Mouse (Mus musculus): ENCODE results near the gene Odf3l1. TPM values are rescaled to one million over a fixed set of nuclear protein-coding genes. Genes with fewer than 3 reads are reported as not detected.
"Not testable (repeated sequence)": the region's sequence is repeated elsewhere in the genome, so short reads cannot be mapped to it uniquely, and the experiment has no call there.

Odf3l1 gene
- 0.14 TPM in 1 of 2 replicates, not detected in the other for polyA plus RNA-seq (2016; fragmentation: Nextera tagmentation; extraction: Ambion mirVana)

- peaks cover 38% of the 10 kb centered on the region for H3K4me1 ChIP-seq (replicated peaks)
- H3K36me3 ChIP-seq, result no peaks in the 10 kb centered on the region
- H3K27ac ChIP-seq, result peak within 1 kb of the TSS; percentile 23; the same call in 1 of the 2 replicates
- WGBS, result 23% methylated on average over 3 of the region's 3 CpGs
- no peak for DNase-seq (ENCODE audit: low spot score)
- H3K9me3 ChIP-seq, result no peaks in the 10 kb centered on the region
- H3K4me3 ChIP-seq, result peak within 1 kb of the TSS; percentile 46
- peaks cover 55% of the 10 kb centered on the region for H3K27me3 ChIP-seq (ENCODE audit: insufficient read depth, poor library complexity, severe bottlenecking)
These were observed at the start of gene Odf3l1 for GRCm38 (mm10) chr9:56864216-56864729. TSS of gene Odf3l1 (minus strand) at chr9:56864679.

GRCm38 (mm10) chr9:56913991-56914390, 49.5 kb upstream of the Odf3l1 start:
- Histone ChIP-seq H3K4me1 (replicated peaks) (no peaks in the 10 kb centered on the region), H3K36me3 (peaks cover 51% of the 10 kb centered on the region), H3K27me3 (ENCODE audit: insufficient read depth, poor library complexity, severe bottlenecking) (no peaks in the 10 kb centered on the region), H3K9me3 (no peaks in the 10 kb centered on the region), H3K27ac (no peak overlapping the region), H3K4me3 (no peak overlapping the region)
- WGBS, result 90% methylated on average over 9 of the region's 9 CpGs
- no peak for DNase-seq (ENCODE audit: low spot score)

- WGBS, result 71% methylated on average over 1 of the region's 1 CpGs
- no peak overlapping the region for H3K4me3 ChIP-seq
- H3K4me1 ChIP-seq (replicated peaks), result no peaks in the 10 kb centered on the region
- H3K27ac ChIP-seq, result no peak overlapping the region
- H3K27me3 ChIP-seq (ENCODE audit: insufficient read depth, poor library complexity, severe bottlenecking), result no peaks in the 10 kb centered on the region
- no peak for DNase-seq (ENCODE audit: low spot score)
- H3K9me3 ChIP-seq, result no peaks in the 10 kb centered on the region
- peaks cover 21% of the 10 kb centered on the region for H3K36me3 ChIP-seq
These were observed 46.5 kb upstream of the Odf3l1 start for GRCm38 (mm10) chr9:56911017-56911416.

- not testable (repeated sequence) for H3K4me3 ChIP-seq; H3K27me3 ChIP-seq (ENCODE audit: insufficient read depth, poor library complexity, severe bottlenecking); H3K9me3 ChIP-seq; DNase-seq (ENCODE audit: low spot score); H3K4me1 ChIP-seq (replicated peaks); H3K27ac ChIP-seq
- H3K36me3 ChIP-seq, result peaks cover 11% of the 10 kb centered on the region
- 53% methylated on average over 4 of the region's 4 CpGs for WGBS
These were observed 45.5 kb upstream of the Odf3l1 start for GRCm38 (mm10) chr9:56909991-56910390.

GRCm38 (mm10) chr9:56907549-56907948, 43.1 kb upstream of the Odf3l1 start:
- 92% methylated on average over 9 of the region's 9 CpGs for WGBS

GRCm38 (mm10) chr9:56903662-56904061, 39.2 kb upstream of the Odf3l1 start:
- DNase-seq (ENCODE audit: low spot score), result no peak
- Histone ChIP-seq H3K27me3 (ENCODE audit: insufficient read depth, poor library complexity, severe bottlenecking) (no peaks in the 10 kb centered on the region), H3K36me3 (no peaks in the 10 kb centered on the region), H3K9me3 (no peaks in the 10 kb centered on the region), H3K4me3 (no peak overlapping the region), H3K27ac (no peak overlapping the region), H3K4me1 (replicated peaks) (peaks cover 23% of the 10 kb centered on the region)
- 85% methylated on average over 3 of the region's 3 CpGs for WGBS

More at GRCm38 (mm10) chr9:56907549-56907948, 43.1 kb upstream of the Odf3l1 start:
- Histone ChIP-seq H3K4me1 (replicated peaks) (no peaks in the 10 kb centered on the region), H3K9me3 (no peaks in the 10 kb centered on the region), H3K27me3 (ENCODE audit: insufficient read depth, poor library complexity, severe bottlenecking) (no peaks in the 10 kb centered on the region), H3K4me3 (no peak overlapping the region), H3K27ac (no peak overlapping the region), H3K36me3 (no peaks in the 10 kb centered on the region)
- DNase-seq (ENCODE audit: low spot score), result no peak

GRCm38 (mm10) chr9:56901187-56901586, 36.7 kb upstream of the Odf3l1 start:
- Histone ChIP-seq H3K27me3 (ENCODE audit: insufficient read depth, poor library complexity, severe bottlenecking) (no peaks in the 10 kb centered on the region), H3K9me3 (no peaks in the 10 kb centered on the region), H3K27ac (peak overlapping the region; percentile 47; the same call in 1 of the 2 replicates), H3K4me1 (replicated peaks) (peaks cover 27% of the 10 kb centered on the region), H3K4me3 (no peak overlapping the region), H3K36me3 (no peaks in the 10 kb centered on the region)
- 69% methylated on average over 8 of the region's 8 CpGs for WGBS
- no peak for DNase-seq (ENCODE audit: low spot score)

GRCm38 (mm10) chr9:56900571-56900970, 36.1 kb upstream of the Odf3l1 start:
- Histone ChIP-seq H3K36me3 (no peaks in the 10 kb centered on the region), H3K9me3 (no peaks in the 10 kb centered on the region)
- 60% methylated on average over 9 of the region's 9 CpGs for WGBS

GRCm38 (mm10) chr9:56900060-56900459, 35.6 kb upstream of the Odf3l1 start:
- DNase-seq (ENCODE audit: low spot score), result no peak
- Histone ChIP-seq H3K4me3 (no peak overlapping the region), H3K9me3 (no peaks in the 10 kb centered on the region), H3K4me1 (replicated peaks) (peaks cover 27% of the 10 kb centered on the region), H3K27ac (no peak overlapping the region), H3K36me3 (no peaks in the 10 kb centered on the region), H3K27me3 (ENCODE audit: insufficient read depth, poor library complexity, severe bottlenecking) (no peaks in the 10 kb centered on the region)

More at GRCm38 (mm10) chr9:56900571-56900970, 36.1 kb upstream of the Odf3l1 start:
- H3K4me3 ChIP-seq, result no peak overlapping the region
- H3K4me1 ChIP-seq (replicated peaks), result peaks cover 27% of the 10 kb centered on the region
- peak; percentile 12 for DNase-seq (ENCODE audit: low spot score)
- peak overlapping the region; percentile 8; the same call in 1 of the 2 replicates for H3K27ac ChIP-seq
- H3K27me3 ChIP-seq (ENCODE audit: insufficient read depth, poor library complexity, severe bottlenecking), result no peaks in the 10 kb centered on the region

GRCm38 (mm10) chr9:56899409-56899808, 34.9 kb upstream of the Odf3l1 start:
- no peak overlapping the region for H3K4me3 ChIP-seq
- 68% methylated on average over 11 of the region's 11 CpGs for WGBS
- H3K27ac ChIP-seq, result no peak overlapping the region
- no peak for DNase-seq (ENCODE audit: low spot score)
- no peaks in the 10 kb centered on the region for H3K9me3 ChIP-seq
- H3K27me3 ChIP-seq (ENCODE audit: insufficient read depth, poor library complexity, severe bottlenecking), result no peaks in the 10 kb centered on the region
- H3K36me3 ChIP-seq, result no peaks in the 10 kb centered on the region
- H3K4me1 ChIP-seq (replicated peaks), result peaks cover 27% of the 10 kb centered on the region

- peaks cover 47% of the 10 kb centered on the region for H3K4me1 ChIP-seq (replicated peaks)
- WGBS, result 92% methylated on average over 12 of the region's 12 CpGs
- no peak overlapping the region for H3K4me3 ChIP-seq
- no peaks in the 10 kb centered on the region for H3K9me3 ChIP-seq
- H3K27ac ChIP-seq, result no peak overlapping the region
- H3K36me3 ChIP-seq, result no peaks in the 10 kb centered on the region
- peaks cover 13% of the 10 kb centered on the region for H3K27me3 ChIP-seq (ENCODE audit: insufficient read depth, poor library complexity, severe bottlenecking)
- DNase-seq (ENCODE audit: low spot score), result no peak
These were observed 32.3 kb upstream of the Odf3l1 start for GRCm38 (mm10) chr9:56896779-56897178.

GRCm38 (mm10) chr9:56894006-56894405, 29.5 kb upstream of the Odf3l1 start:
- peaks cover 38% of the 10 kb centered on the region for H3K4me1 ChIP-seq (replicated peaks)
- H3K27ac ChIP-seq, result peak overlapping the region; percentile 71
- no peaks in the 10 kb centered on the region for H3K9me3 ChIP-seq
- H3K4me3 ChIP-seq, result no peak overlapping the region
- H3K36me3 ChIP-seq, result no peaks in the 10 kb centered on the region
- H3K27me3 ChIP-seq (ENCODE audit: insufficient read depth, poor library complexity, severe bottlenecking), result peaks cover 28% of the 10 kb centered on the region
- 15% methylated on average over 3 of the region's 3 CpGs for WGBS
- DNase-seq (ENCODE audit: low spot score), result peak; percentile 17

GRCm38 (mm10) chr9:56893313-56893712, 28.8 kb upstream of the Odf3l1 start:
- H3K36me3 ChIP-seq, result no peaks in the 10 kb centered on the region
- H3K27me3 ChIP-seq (ENCODE audit: insufficient read depth, poor library complexity, severe bottlenecking), result peaks cover 28% of the 10 kb centered on the region
- DNase-seq (ENCODE audit: low spot score), result no peak
- peaks cover 34% of the 10 kb centered on the region for H3K4me1 ChIP-seq (replicated peaks)
- H3K9me3 ChIP-seq, result no peaks in the 10 kb centered on the region
- WGBS, result 69% methylated on average over 8 of the region's 8 CpGs
- H3K27ac ChIP-seq, result peak overlapping the region; percentile 71
- no peak overlapping the region for H3K4me3 ChIP-seq

GRCm38 (mm10) chr9:56892111-56892510, 27.6 kb upstream of the Odf3l1 start:
- Histone ChIP-seq H3K27me3 (ENCODE audit: insufficient read depth, poor library complexity, severe bottlenecking) (peaks cover 28% of the 10 kb centered on the region), H3K4me1 (replicated peaks) (peaks cover 32% of the 10 kb centered on the region), H3K27ac (no peak overlapping the region), H3K36me3 (no peaks in the 10 kb centered on the region), H3K4me3 (no peak overlapping the region), H3K9me3 (no peaks in the 10 kb centered on the region)
- no peak for DNase-seq (ENCODE audit: low spot score)
- 80% methylated on average over 10 of the region's 10 CpGs for WGBS

Data from hindbrain, embryonic 10.5 days (tissue).